Mouse (Mus musculus) liver, embryonic 11.5 days (tissue): ENCODE data around the gene Hspb11. TPM values are rescaled to one million over a fixed set of nuclear protein-coding genes. Genes with fewer than 3 reads are reported as not detected.

Experiments used
- ATAC-seq: fragments of 200-750 bp; cut with Nextera tagmentation; replicated peaks from 2 replicates; pipeline ENCODE4 v1.8.0; 2017; ENCODE audit warnings: moderate number of reproducible peaks, mild to moderate bottlenecking, moderate TSS enrichment, moderate library complexity; ENCODE audit not compliant: low FRiP score
- DNase-seq: peaks from one replicate; pipeline ENCODE4 v3.0.0-alpha.2; 2017; ENCODE audit warnings: low spot score
- H3K27ac ChIP-seq: fragments of 300-500 bp; sonication (generic); 2 replicates; pipeline ENCODE4 v1.5.1; 2014; ENCODE audit warnings: mild to moderate bottlenecking, low read depth, low read length, control low read depth
- H3K27me3 ChIP-seq: fragments of 300-500 bp; sonication (generic); replicated peaks from 2 replicates; pipeline ENCODE4 v1.6.1; 2014; ENCODE audit warnings: low read length, mixed read lengths; ENCODE audit not compliant: control insufficient read depth, insufficient read depth
- H3K36me3 ChIP-seq: fragments of 300-500 bp; sonication (generic); 2 replicates; pipeline ENCODE4 v1.6.1; 2014; ENCODE audit warnings: mild to moderate bottlenecking, low read length, moderate library complexity, mixed read lengths; ENCODE audit not compliant: control insufficient read depth, insufficient read depth
- H3K4me1 ChIP-seq: fragments of 300-500 bp; sonication (generic); replicated peaks from 2 replicates; pipeline ENCODE4 v1.6.1; 2014; ENCODE audit warnings: low read length, mixed read lengths; ENCODE audit not compliant: control insufficient read depth, insufficient read depth
- H3K4me2 ChIP-seq: fragments of 300-500 bp; sonication (generic); 2 replicates; pipeline ENCODE4 v1.6.1; 2014; ENCODE audit warnings: mild to moderate bottlenecking, control low read depth, moderate library complexity
- H3K4me3 ChIP-seq: fragments of 300-500 bp; sonication (generic); 2 replicates; pipeline ENCODE4 v1.5.1; 2014; ENCODE audit warnings: low read depth, low read length, control low read depth
- H3K9ac ChIP-seq: fragments of 300-500 bp; sonication (generic); 2 replicates; pipeline ENCODE4 v1.6.1; 2014; ENCODE audit warnings: low read depth, low read length, control low read depth
- H3K9me3 ChIP-seq: fragments of 300-500 bp; sonication (generic); 2 replicates; pipeline ENCODE4 v1.6.1; 2016; ENCODE audit warnings: low read length, inconsistent platforms, mixed read lengths; ENCODE audit not compliant: control insufficient read depth
- WGBS: fragments of 180-500 bp; shearing (Covaris S2); extraction: QIAGEN DNeasy Blood & Tissue Kit; methylation state at CpG from one replicate; pipeline ENCODE4 v1.1.7; 2014; 5-methylcytosine and 5-hydroxymethylcytosine counted together
- polyA plus RNA-seq: library from polyadenylated mRNA; unstranded; fragments of >200 nt; fragmentation: Nextera tagmentation; extraction: Ambion mirVana; gene quantifications from 2 replicates; pipeline ENCODE4 v1.2.1, GENCODE M21; 2014

Hspb11 gene
- polyA plus RNA-seq, 1 experiment from 2014 or later: 14.8 TPM

GRCm38 (mm10) chr4:107274511-107274910 lies 21.1 kb downstream of the Hspb11 start:
- no peaks in the 10 kb centered on the region for H3K4me1 ChIP-seq
- no peaks in the 10 kb centered on the region for H3K36me3 ChIP-seq
- H3K27ac ChIP-seq: no peak overlapping the region
- H3K4me3 ChIP-seq: no peak overlapping the region
- no peak overlapping the region for H3K9ac ChIP-seq
- DNase-seq (no peak), ATAC-seq (no peak)
- H3K4me2 ChIP-seq: no peak overlapping the region
- WGBS: 74% methylated on average over 5 of the region's 5 CpGs
- H3K9me3 ChIP-seq: no peaks in the 10 kb centered on the region
- no peaks in the 10 kb centered on the region for H3K27me3 ChIP-seq

- no peak overlapping the region for H3K4me3 ChIP-seq
- no peak overlapping the region for H3K9ac ChIP-seq
- no peaks in the 10 kb centered on the region for H3K36me3 ChIP-seq
- no peaks in the 10 kb centered on the region for H3K27me3 ChIP-seq
- H3K27ac ChIP-seq: no peak overlapping the region
- no peaks in the 10 kb centered on the region for H3K9me3 ChIP-seq
- 45% methylated on average over 8 of the region's 8 CpGs for WGBS
- no peak for DNase-seq
- ATAC-seq: no peak
- H3K4me2 ChIP-seq: no peak overlapping the region
- H3K4me1 ChIP-seq: no peaks in the 10 kb centered on the region
Observed at GRCm38 (mm10) chr4:107278188-107278707, 24.9 kb downstream of the Hspb11 start.

- no peak overlapping the region for H3K9ac ChIP-seq
- no peak overlapping the region for H3K4me3 ChIP-seq
- ATAC-seq: no peak
- DNase-seq: no peak
- WGBS: 78% methylated on average over 7 of the region's 7 CpGs
- no peaks in the 10 kb centered on the region for H3K9me3 ChIP-seq
- H3K27me3 ChIP-seq: no peaks in the 10 kb centered on the region
- H3K4me1 ChIP-seq: no peaks in the 10 kb centered on the region
- H3K27ac ChIP-seq: no peak overlapping the region
- H3K4me2 ChIP-seq: no peak overlapping the region
- H3K36me3 ChIP-seq: no peaks in the 10 kb centered on the region
Observed at GRCm38 (mm10) chr4:107280843-107281475, 27.6 kb downstream of the Hspb11 start.

- ATAC-seq: no peak
- no peak for DNase-seq
- H3K9me3 ChIP-seq: no peaks in the 10 kb centered on the region
- no peak overlapping the region for H3K9ac ChIP-seq
- no peaks in the 10 kb centered on the region for H3K4me1 ChIP-seq
- H3K36me3 ChIP-seq: no peaks in the 10 kb centered on the region
- no peaks in the 10 kb centered on the region for H3K27me3 ChIP-seq
- H3K27ac ChIP-seq: no peak overlapping the region
- WGBS: 72% methylated on average over 3 of the region's 3 CpGs
- H3K4me2 ChIP-seq: no peak overlapping the region
- no peak overlapping the region for H3K4me3 ChIP-seq
Observed at GRCm38 (mm10) chr4:107285446-107286200, 32.2 kb downstream of the Hspb11 start.

- Histone ChIP-seq H3K9ac (no peak overlapping the region), H3K9me3 (no peaks in the 10 kb centered on the region), H3K4me3 (no peak overlapping the region), H3K4me2 (no peak overlapping the region), H3K27ac (no peak overlapping the region), H3K4me1 (no peaks in the 10 kb centered on the region), H3K36me3 (no peaks in the 10 kb centered on the region), H3K27me3 (no peaks in the 10 kb centered on the region)
- DNase-seq: no peak
- 88% methylated on average over 8 of the region's 8 CpGs for WGBS
- ATAC-seq: no peak
Observed at GRCm38 (mm10) chr4:107286386-107286785, 33.0 kb downstream of the Hspb11 start.

GRCm38 (mm10) chr4:107287517-107287916 lies 34.1 kb downstream of the Hspb11 start:
- ATAC-seq (no peak), DNase-seq (peak; percentile 8)
- H3K9ac ChIP-seq: no peak overlapping the region
- WGBS: 81% methylated on average over 2 of the region's 2 CpGs
- H3K9me3 ChIP-seq: no peaks in the 10 kb centered on the region
- H3K4me2 ChIP-seq: no peak overlapping the region
- H3K4me1 ChIP-seq: no peaks in the 10 kb centered on the region
- H3K27ac ChIP-seq: no peak overlapping the region
- no peaks in the 10 kb centered on the region for H3K36me3 ChIP-seq
- H3K27me3 ChIP-seq: no peaks in the 10 kb centered on the region
- H3K4me3 ChIP-seq: no peak overlapping the region

GRCm38 (mm10) chr4:107291611-107292272 lies 38.3 kb downstream of the Hspb11 start:
- H3K27ac ChIP-seq: no peak overlapping the region
- no peaks in the 10 kb centered on the region for H3K9me3 ChIP-seq
- ATAC-seq: no peak
- H3K4me3 ChIP-seq: no peak overlapping the region
- no peak overlapping the region for H3K4me2 ChIP-seq
- no peaks in the 10 kb centered on the region for H3K27me3 ChIP-seq
- no peaks in the 10 kb centered on the region for H3K4me1 ChIP-seq
- no peaks in the 10 kb centered on the region for H3K36me3 ChIP-seq
- DNase-seq: no peak
- no peak overlapping the region for H3K9ac ChIP-seq
- WGBS: 81% methylated on average over 7 of the region's 7 CpGs

- H3K9ac ChIP-seq: no peak overlapping the region
- H3K4me2 ChIP-seq: no peak overlapping the region
- H3K27ac ChIP-seq: no peak overlapping the region
- ATAC-seq (no peak), DNase-seq (no peak)
- no peaks in the 10 kb centered on the region for H3K27me3 ChIP-seq
- H3K4me3 ChIP-seq: no peak overlapping the region
- WGBS: 35% methylated on average over 4 of the region's 4 CpGs
- H3K4me1 ChIP-seq: no peaks in the 10 kb centered on the region
- H3K9me3 ChIP-seq: no peaks in the 10 kb centered on the region
- no peaks in the 10 kb centered on the region for H3K36me3 ChIP-seq
Observed at GRCm38 (mm10) chr4:107292273-107292662, 38.9 kb downstream of the Hspb11 start.
